Mouse (Mus musculus) mouse embryonic stem cell (cell line): Measurements from ENCODE around the gene Prr5l.
"Not testable (repeated sequence)": the region's sequence is repeated elsewhere in the genome, so short reads cannot be mapped to it uniquely, and the experiment has no call there.

Experiments
- in situ Hi-C, 2 experiments: fragments of 300-500 bp; cut with MboI; formaldehyde crosslinking; loops; 1 replicate in 1 of 2; 3 replicates in 1 of 2; pipeline ENCODE4 v1.14.3; 2019 to 2020; ENCODE audit warnings: low sequenced_read_pairs in 2 of 2, low pct_unique_long_range_greater_than_20kb in 1 of 2, mixed read lengths in 1 of 2; ENCODE audit not compliant: unreplicated experiment in 1 of 2

Prr5l gene

GRCm38 (mm10) chr2:101751236-101751922, 131.4 kb downstream of the Prr5l start:
- in situ Hi-C loops: no loop called here

- in situ Hi-C loops: no loop called here
Observed at GRCm38 (mm10) chr2:101746537-101746936, 136.3 kb downstream of the Prr5l start.

- in situ Hi-C loops: not testable (repeated sequence)
Observed at GRCm38 (mm10) chr2:101745656-101746055, 137.2 kb downstream of the Prr5l start.

- in situ Hi-C loops: no loop called here
Observed at GRCm38 (mm10) chr2:101742072-101742860, 140.6 kb downstream of the Prr5l start.

GRCm38 (mm10) chr2:101741653-101742052, 141.2 kb downstream of the Prr5l start:
- in situ Hi-C loops: no loop called here

GRCm38 (mm10) chr2:101739914-101740313, 142.9 kb downstream of the Prr5l start:
- in situ Hi-C loops: no loop called here

- in situ Hi-C loops: no loop called here
Observed at GRCm38 (mm10) chr2:101733564-101733963, 149.3 kb downstream of the Prr5l start.

GRCm38 (mm10) chr2:101732777-101733210, 150.0 kb downstream of the Prr5l start:
- in situ Hi-C loops: no loop called here

GRCm38 (mm10) chr2:101730972-101731371, 151.9 kb downstream of the Prr5l start:
- in situ Hi-C loops: no loop called here

- in situ Hi-C loops: no loop called here
Observed at GRCm38 (mm10) chr2:101729472-101729871, 153.4 kb downstream of the Prr5l start.

GRCm38 (mm10) chr2:101727787-101728186, 155.0 kb downstream of the Prr5l start:
- in situ Hi-C loops: no loop called here

- in situ Hi-C loops: no loop called here
Observed at GRCm38 (mm10) chr2:101723333-101723881, 159.4 kb downstream of the Prr5l start.

GRCm38 (mm10) chr2:101722370-101723332, 160.2 kb downstream of the Prr5l start:
- in situ Hi-C loops: no loop called here

GRCm38 (mm10) chr2:101721835-101722234, 161.0 kb downstream of the Prr5l start:
- in situ Hi-C loops: no loop called here

- in situ Hi-C loops: no loop called here
Observed at GRCm38 (mm10) chr2:101717162-101717561, 165.7 kb downstream of the Prr5l start.

- in situ Hi-C loops: no loop called here
Observed at GRCm38 (mm10) chr2:101715650-101716323, 167.0 kb downstream of the Prr5l start.

GRCm38 (mm10) chr2:101711608-101712007, 171.2 kb downstream of the Prr5l start:
- in situ Hi-C loops: no loop called here

GRCm38 (mm10) chr2:101705941-101706485, 176.8 kb downstream of the Prr5l start:
- in situ Hi-C loops: no loop called here
